Mouse (Mus musculus) ES-Bruce4 (cell line): Measurements from ENCODE around the gene Rph3al.

Experiments
- CTCF ChIP-seq: IDR thresholded peaks from one replicate; pipeline ENCODE4 v1.8.1; 2011; ENCODE audit warnings: low read depth, low read length
- EP300 ChIP-seq: IDR thresholded peaks from 2 replicates; pipeline ENCODE4 v1.6.1; 2011; ENCODE audit warnings: low read depth, low read length; ENCODE audit not compliant: insufficient read depth
- POLR2A ChIP-seq: IDR thresholded peaks from one replicate; pipeline ENCODE4 v1.8.1; 2011; ENCODE audit warnings: low read length; ENCODE audit not compliant: insufficient read depth

- TF ChIP-seq CTCF (no peak), POLR2A (no peak), EP300 (no peak)
These were observed 102.0 kb downstream of the Rph3al start for GRCm38 (mm10) chr11:75836240-75836610.
